Mouse (Mus musculus) Muller cell, postnatal 12 days (primary cell): Measurements from ENCODE around the gene Zcrb1.
"Not testable (repeated sequence)": the region's sequence is repeated elsewhere in the genome, so short reads cannot be mapped to it uniquely, and the experiment has no call there.

ENCODE experiments used
- DNase-seq: peaks from one replicate; pipeline ENCODE4 v3.0.0-alpha.2; 2015; ENCODE audit errors: inconsistent ontology term

Zcrb1 gene

GRCm38 (mm10) chr15:93397826-93398698 is at the start of gene Zcrb1, which contains the start of gene Pphln1:
Gene Zcrb1, minus strand, starts transcription at chr15:93398334.
Gene Pphln1, plus strand, starts transcription at chr15:93398350.
- peak; percentile 94 for DNase-seq

- DNase-seq = no peak
These were observed 45.5 kb upstream of the Zcrb1 start for GRCm38 (mm10) chr15:93443676-93444075.

GRCm38 (mm10) chr15:93442271-93442670 is 44.1 kb upstream of the Zcrb1 start:
- DNase-seq = no peak

GRCm38 (mm10) chr15:93438663-93439062 is 40.5 kb upstream of the Zcrb1 start:
- peak; percentile 50 for DNase-seq

GRCm38 (mm10) chr15:93435998-93436397 is 37.9 kb upstream of the Zcrb1 start:
- DNase-seq = no peak

GRCm38 (mm10) chr15:93433811-93434210 is 35.7 kb upstream of the Zcrb1 start:
- DNase-seq = no peak

GRCm38 (mm10) chr15:93422537-93422936 is 24.4 kb upstream of the Zcrb1 start:
- DNase-seq = no peak

- no peak for DNase-seq
These were observed 22.5 kb upstream of the Zcrb1 start for GRCm38 (mm10) chr15:93420596-93420995.

GRCm38 (mm10) chr15:93416300-93416699 is 18.2 kb upstream of the Zcrb1 start:
- DNase-seq = no peak

GRCm38 (mm10) chr15:93414456-93414855 is 16.3 kb upstream of the Zcrb1 start:
- no peak for DNase-seq

GRCm38 (mm10) chr15:93412445-93412844 is 14.3 kb upstream of the Zcrb1 start:
- DNase-seq = no peak

- no peak for DNase-seq
These were observed 8.4 kb upstream of the Zcrb1 start for GRCm38 (mm10) chr15:93406492-93406891.

GRCm38 (mm10) chr15:93405446-93405986 is 7.4 kb upstream of the Zcrb1 start:
- no peak for DNase-seq

- DNase-seq = no peak
These were observed 6.7 kb upstream of the Zcrb1 start for GRCm38 (mm10) chr15:93404849-93405248.

GRCm38 (mm10) chr15:93402730-93403129 is 4.6 kb upstream of the Zcrb1 start:
- DNase-seq = no peak

GRCm38 (mm10) chr15:93401446-93401845 is 3.3 kb upstream of the Zcrb1 start:
- no peak for DNase-seq

- peak; percentile 9 for DNase-seq
These were observed 786 bp upstream of the Zcrb1 start for GRCm38 (mm10) chr15:93398699-93399540.

GRCm38 (mm10) chr15:93397269-93397668 is 865 bp downstream of the Zcrb1 start:
- peak; percentile 19 for DNase-seq

GRCm38 (mm10) chr15:93381337-93381736 is 16.8 kb downstream of the Zcrb1 start:
- DNase-seq = no peak

GRCm38 (mm10) chr15:93379177-93379576 is 19.0 kb downstream of the Zcrb1 start:
- no peak for DNase-seq

GRCm38 (mm10) chr15:93375696-93376095 is 22.4 kb downstream of the Zcrb1 start:
- DNase-seq = no peak

- not testable (repeated sequence) for DNase-seq
These were observed 25.5 kb downstream of the Zcrb1 start for GRCm38 (mm10) chr15:93372525-93373119.
